Mouse (Mus musculus): ENCODE measurements around the gene Akain1. TPM values are rescaled to one million over a fixed set of nuclear protein-coding genes. Genes with fewer than 3 reads are reported as not detected.
A peak's percentile ranks its signal among the peaks of the same experiment; 100 is the strongest.

Akain1 gene
- polyA plus RNA-seq, 1 experiment from 2014 or later = not detected

DNA sequence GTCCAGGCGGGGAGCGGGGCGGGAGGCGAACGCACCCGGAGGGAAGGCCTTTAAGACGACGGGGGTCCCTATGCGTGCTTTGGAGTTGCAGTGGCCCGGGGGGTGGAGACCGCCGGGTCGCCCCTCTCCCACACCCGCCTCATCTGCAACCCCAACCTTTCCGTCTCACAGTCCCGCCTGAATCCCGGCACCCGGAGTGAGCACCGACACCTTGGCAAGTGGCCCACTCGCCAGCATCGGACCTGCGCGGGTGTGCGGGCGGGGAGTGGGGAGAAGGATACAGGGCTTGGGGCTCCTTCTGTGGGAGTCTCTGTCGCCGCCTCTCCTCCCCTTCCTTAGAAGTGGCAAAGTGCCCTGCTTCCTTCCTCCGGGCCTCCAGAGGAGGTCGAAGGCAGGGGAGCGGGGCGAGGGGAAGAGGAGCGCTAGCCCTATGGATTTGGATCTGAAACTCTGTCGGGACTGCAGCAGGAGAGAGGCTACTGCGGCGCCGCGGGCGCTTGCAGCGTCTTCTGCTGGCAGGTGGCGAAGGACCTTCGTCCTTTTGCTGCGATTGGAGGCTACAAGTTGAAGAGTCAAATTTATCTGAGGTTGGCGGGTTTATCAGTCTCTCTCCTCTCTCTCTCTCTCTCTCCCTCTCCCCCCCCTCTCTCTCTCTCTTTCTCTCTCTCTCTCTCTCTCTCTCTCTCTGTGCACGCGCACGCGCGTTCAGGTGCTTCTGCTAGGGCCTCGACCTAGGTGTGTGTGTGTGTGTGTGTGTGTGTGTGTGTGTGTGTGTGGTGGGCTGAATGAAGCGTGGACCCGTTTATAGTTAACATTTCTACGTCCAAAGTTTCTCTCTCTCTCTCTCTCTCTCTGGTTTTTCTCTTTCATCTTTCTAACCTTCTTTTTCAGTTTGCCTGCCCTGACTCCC is 700 bp downstream of the Akain1 start:
- TF ChIP-seq CTCF (IDR thresholded peaks at IDR 0.05; ENCODE audit: low read depth) (no peak), EP300 (IDR thresholded peaks at IDR 0.05; ENCODE audit: low read depth) (no peak)
- H3K4me2 ChIP-seq (ENCODE audit: low read depth, low read length) = peak overlapping the region; percentile 69
- H3K27me3 ChIP-seq (ENCODE audit: insufficient read depth, low read length) = peaks cover 34% of the 10 kb centered on the region
- ATAC-seq (peak; percentile 4; the same call in 1 of the 2 replicates), DNase-seq (peak; percentile 21)
- H3K36me3 ChIP-seq (replicated peaks; ENCODE audit: insufficient read depth, low read length) = no peaks in the 10 kb centered on the region
- H3K27ac ChIP-seq (ENCODE audit: low read depth) = no peak overlapping the region
- H3K9me3 ChIP-seq (ENCODE audit: low read length) = no peaks in the 10 kb centered on the region
- WGBS (ENCODE audit: insufficient replicate concordance) = 1% methylated on average over 46 of the region's 52 CpGs
- peaks cover 10% of the 10 kb centered on the region for H3K4me1 ChIP-seq (ENCODE audit: insufficient read depth)
- no peak overlapping the region for H3K9ac ChIP-seq (replicated peaks)
- peak overlapping the region; percentile 42 for H3K4me3 ChIP-seq (ENCODE audit: low read depth, low read length)

DNA sequence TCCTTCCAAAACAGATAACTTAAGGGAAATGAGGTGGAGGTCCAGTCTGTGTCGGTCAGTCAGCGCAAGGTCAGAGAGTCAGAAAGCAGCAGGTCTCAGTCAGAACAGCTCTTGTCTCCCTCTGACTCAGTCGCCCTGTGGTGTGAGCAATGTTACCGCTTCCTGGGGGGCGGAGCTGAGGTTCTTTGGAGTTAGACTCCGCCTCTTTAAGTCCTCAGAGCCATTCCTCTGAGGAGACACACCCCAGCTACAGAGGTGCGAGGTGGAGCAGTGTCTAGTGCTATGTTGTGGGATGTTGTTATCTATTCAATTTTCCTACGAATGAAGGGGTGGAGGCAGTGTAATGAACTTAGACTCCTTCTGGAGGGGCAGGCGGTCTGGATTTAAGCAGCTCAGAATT is 1.9 kb downstream of the Akain1 start:
- H3K4me2 ChIP-seq (ENCODE audit: low read depth, low read length) = no peak overlapping the region
- TF ChIP-seq CTCF (IDR thresholded peaks at IDR 0.05; ENCODE audit: low read depth) (no peak), EP300 (IDR thresholded peaks at IDR 0.05; ENCODE audit: low read depth) (no peak)
- DNase-seq = no peak

DNA sequence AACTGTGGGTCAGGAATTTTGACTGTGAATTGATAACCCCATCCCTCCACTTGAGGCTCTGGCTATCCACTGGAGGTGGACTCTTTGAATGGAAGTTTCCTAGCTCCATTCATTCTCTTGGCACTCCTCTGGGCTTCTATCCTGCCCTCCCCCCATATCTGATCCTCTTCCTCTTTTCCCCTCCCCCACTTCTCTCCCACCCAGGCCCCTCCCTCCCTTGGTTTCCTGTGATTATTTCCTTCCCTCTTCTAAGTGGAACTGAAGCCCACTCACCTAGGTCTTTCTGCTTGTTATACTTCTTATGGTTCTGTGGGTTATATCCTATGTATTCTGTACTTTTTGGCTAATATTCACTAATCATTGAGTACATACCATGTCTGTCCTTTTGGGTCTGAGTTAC is 9.6 kb downstream of the Akain1 start:
- ATAC-seq (no peak), DNase-seq (no peak)
- Histone ChIP-seq H3K4me3 (ENCODE audit: low read depth, low read length) (no peak overlapping the region), H3K9me3 (ENCODE audit: low read length) (no peaks in the 10 kb centered on the region), H3K36me3 (replicated peaks; ENCODE audit: insufficient read depth, low read length) (no peaks in the 10 kb centered on the region), H3K27ac (ENCODE audit: low read depth) (no peak overlapping the region), H3K4me1 (ENCODE audit: insufficient read depth) (no peaks in the 10 kb centered on the region), H3K9ac (replicated peaks) (no peak overlapping the region), H3K4me2 (ENCODE audit: low read depth, low read length) (no peak overlapping the region), H3K27me3 (ENCODE audit: insufficient read depth, low read length) (no peaks in the 10 kb centered on the region)
- TF ChIP-seq CTCF (IDR thresholded peaks at IDR 0.05; ENCODE audit: low read depth) = no peak
- TF ChIP-seq EP300 (IDR thresholded peaks at IDR 0.05; ENCODE audit: low read depth) = no peak

More for the DNA sequence above, 1.9 kb downstream of the Akain1 start:
- 12% methylated on average over 9 of the region's 9 CpGs for WGBS (ENCODE audit: insufficient replicate concordance)
- no peak overlapping the region for H3K27ac ChIP-seq (ENCODE audit: low read depth)
- no peak overlapping the region for H3K9ac ChIP-seq (replicated peaks)
- peaks cover 10% of the 10 kb centered on the region for H3K4me1 ChIP-seq (ENCODE audit: insufficient read depth)
- no peak overlapping the region for H3K4me3 ChIP-seq (ENCODE audit: low read depth, low read length)
- H3K27me3 ChIP-seq (ENCODE audit: insufficient read depth, low read length) = peaks cover 34% of the 10 kb centered on the region
- H3K9me3 ChIP-seq (ENCODE audit: low read length) = no peaks in the 10 kb centered on the region
- ATAC-seq = no peak
- H3K36me3 ChIP-seq (replicated peaks; ENCODE audit: insufficient read depth, low read length) = no peaks in the 10 kb centered on the region

DNA sequence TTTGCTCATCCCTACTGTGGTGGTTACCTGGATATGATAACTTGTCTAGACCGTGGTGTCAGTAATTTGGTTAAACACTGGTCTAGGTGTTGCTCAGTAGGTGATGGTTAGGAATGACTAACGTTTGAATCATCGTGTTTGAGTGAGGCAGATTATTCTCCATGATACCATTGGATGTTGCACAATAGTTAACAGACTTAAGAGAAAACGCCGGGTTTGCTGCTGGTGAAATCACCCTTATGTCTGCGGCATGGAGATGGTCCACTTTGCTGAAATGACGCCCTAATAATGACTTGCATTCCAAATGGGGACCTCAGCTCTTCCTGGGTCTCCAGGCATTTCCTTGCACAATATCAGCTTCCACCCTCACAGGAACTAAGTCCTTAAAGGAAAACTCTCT is 22.6 kb downstream of the Akain1 start:
- no peak overlapping the region for H3K4me3 ChIP-seq (ENCODE audit: low read depth, low read length)
- no peaks in the 10 kb centered on the region for H3K27me3 ChIP-seq (ENCODE audit: insufficient read depth, low read length)
- no peak for DNase-seq
- WGBS (ENCODE audit: insufficient replicate concordance) = 69% methylated on average over 7 of the region's 7 CpGs
- H3K9ac ChIP-seq (replicated peaks) = no peak overlapping the region
- ATAC-seq = no peak
- H3K4me1 ChIP-seq (ENCODE audit: insufficient read depth) = no peaks in the 10 kb centered on the region
- no peaks in the 10 kb centered on the region for H3K36me3 ChIP-seq (replicated peaks; ENCODE audit: insufficient read depth, low read length)
- no peaks in the 10 kb centered on the region; the same call in 1 of the 2 replicates for H3K9me3 ChIP-seq (ENCODE audit: low read length)
- H3K4me2 ChIP-seq (ENCODE audit: low read depth, low read length) = no peak overlapping the region
- TF ChIP-seq CTCF (IDR thresholded peaks at IDR 0.05; ENCODE audit: low read depth) = no peak
- TF ChIP-seq EP300 (IDR thresholded peaks at IDR 0.05; ENCODE audit: low read depth) = no peak
- no peak overlapping the region for H3K27ac ChIP-seq (ENCODE audit: low read depth)

DNA sequence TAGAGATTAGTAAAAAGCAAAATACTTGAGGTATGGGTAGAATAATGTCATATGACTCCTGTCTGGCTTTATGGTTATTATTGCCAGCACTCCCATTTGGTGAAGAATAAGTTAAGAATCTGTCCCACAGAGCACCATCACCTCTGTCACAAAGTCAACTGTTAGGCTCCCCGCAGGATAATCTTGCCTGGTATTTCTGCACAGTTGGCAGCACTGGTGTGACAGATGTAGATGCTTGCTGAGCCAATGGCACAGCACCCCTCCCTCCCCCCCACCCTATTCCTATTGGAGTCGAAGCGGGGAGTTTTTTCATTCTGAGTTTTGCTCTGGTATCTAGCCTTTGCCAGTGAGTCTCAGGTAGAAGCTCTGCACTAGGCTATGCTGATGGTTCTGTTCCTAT is 23.9 kb downstream of the Akain1 start:
- no peaks in the 10 kb centered on the region for H3K27me3 ChIP-seq (ENCODE audit: insufficient read depth, low read length)
- no peak overlapping the region for H3K4me2 ChIP-seq (ENCODE audit: low read depth, low read length)
- H3K9ac ChIP-seq (replicated peaks) = no peak overlapping the region
- H3K27ac ChIP-seq (ENCODE audit: low read depth) = no peak overlapping the region
- H3K9me3 ChIP-seq (ENCODE audit: low read length) = no peaks in the 10 kb centered on the region; the same call in 1 of the 2 replicates
- DNase-seq (no peak), ATAC-seq (no peak)
- no peak for TF ChIP-seq CTCF (IDR thresholded peaks at IDR 0.05; ENCODE audit: low read depth)
- TF ChIP-seq EP300 (IDR thresholded peaks at IDR 0.05; ENCODE audit: low read depth) = no peak
- no peaks in the 10 kb centered on the region for H3K36me3 ChIP-seq (replicated peaks; ENCODE audit: insufficient read depth, low read length)
- H3K4me3 ChIP-seq (ENCODE audit: low read depth, low read length) = no peak overlapping the region
- H3K4me1 ChIP-seq (ENCODE audit: insufficient read depth) = no peaks in the 10 kb centered on the region
- WGBS (ENCODE audit: insufficient replicate concordance) = 64% methylated on average over 3 of the region's 3 CpGs

DNA sequence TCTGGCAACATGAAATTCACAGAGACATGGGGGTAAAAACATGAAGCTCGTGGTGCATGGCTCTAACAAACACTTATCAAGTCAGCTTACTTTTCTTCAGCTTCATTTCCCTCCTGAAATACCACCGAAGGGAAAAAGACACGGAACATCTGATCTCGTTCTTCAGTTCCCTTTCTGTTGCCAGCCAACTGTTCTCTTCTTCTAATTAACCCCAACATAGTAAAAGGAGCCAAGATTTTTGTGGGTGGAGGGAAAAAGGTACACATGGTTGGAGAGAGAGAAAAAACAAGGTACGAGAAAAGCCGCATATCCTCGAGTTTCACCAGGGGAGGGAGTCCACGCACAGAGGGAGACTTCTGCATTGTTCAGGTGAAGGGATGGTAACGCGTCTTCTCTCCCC is 32.0 kb downstream of the Akain1 start:
- no peaks in the 10 kb centered on the region; the same call in 1 of the 2 replicates for H3K4me1 ChIP-seq (ENCODE audit: insufficient read depth)
- TF ChIP-seq CTCF (IDR thresholded peaks at IDR 0.05; ENCODE audit: low read depth) (no peak), EP300 (IDR thresholded peaks at IDR 0.05; ENCODE audit: low read depth) (no peak)
- no peak overlapping the region for H3K4me3 ChIP-seq (ENCODE audit: low read depth, low read length)
- H3K36me3 ChIP-seq (replicated peaks; ENCODE audit: insufficient read depth, low read length) = no peaks in the 10 kb centered on the region
- ATAC-seq (no peak), DNase-seq (no peak)
- no peaks in the 10 kb centered on the region for H3K9me3 ChIP-seq (ENCODE audit: low read length)
- H3K4me2 ChIP-seq (ENCODE audit: low read depth, low read length) = no peak overlapping the region
- H3K27ac ChIP-seq (ENCODE audit: low read depth) = no peak overlapping the region
- H3K27me3 ChIP-seq (ENCODE audit: insufficient read depth, low read length) = no peaks in the 10 kb centered on the region
- 48% methylated on average over 10 of the region's 10 CpGs for WGBS (ENCODE audit: insufficient replicate concordance)
- no peak overlapping the region for H3K9ac ChIP-seq (replicated peaks)
